Mouse (Mus musculus): ENCODE data around the gene Lrp5.

GRCm38 (mm10) chr19:3667155-3667895 is 19.0 kb downstream of the Lrp5 start:
- TF ChIP-seq CTCF (IDR thresholded peaks at IDR 0.05; ENCODE audit: control insufficient read depth, insufficient read depth, insufficient read length) (no peak), MAX (IDR thresholded peaks at IDR 0.05) (no peak), USF1 (IDR thresholded peaks at IDR 0.05; ENCODE audit: low read depth) (no peak), MYOD1 (IDR thresholded peaks at IDR 0.05; ENCODE audit: control insufficient read depth, insufficient read length, low read depth) (no peak), MYOG (IDR thresholded peaks at IDR 0.05; ENCODE audit: control insufficient read depth, extremely low read depth, insufficient read length) (no peak)
